Mouse (Mus musculus): Measurements from ENCODE around the gene Slc1a7. TPM values are rescaled to one million over a fixed set of nuclear protein-coding genes. Genes with fewer than 3 reads are reported as not detected.

The Slc1a7 gene
- polyA plus RNA-seq, 1 experiment: 0.08 TPM

GRCm38 (mm10) chr4:107983717-107984116 lies 15.6 kb downstream of the Slc1a7 start:
- no peak for TF ChIP-seq POLR2A (IDR thresholded peaks at IDR 0.05; ENCODE audit: extremely low read depth, insufficient read depth, low read length)
- no peak for TF ChIP-seq CTCF (IDR thresholded peaks at IDR 0.05; ENCODE audit: extremely low read depth, insufficient read depth, low read length)
- no peak overlapping the region for H3K27ac ChIP-seq (ENCODE audit: insufficient read depth, low read length)

GRCm38 (mm10) chr4:107984282-107984981 lies 16.3 kb downstream of the Slc1a7 start:
- H3K4me3 ChIP-seq (ENCODE audit: insufficient read depth, low read length): no peak overlapping the region
- TF ChIP-seq CTCF (IDR thresholded peaks at IDR 0.05; ENCODE audit: extremely low read depth, insufficient read depth, low read length) (no peak), POLR2A (IDR thresholded peaks at IDR 0.05; ENCODE audit: extremely low read depth, insufficient read depth, low read length) (no peak)
- peaks cover 2% of the 10 kb centered on the region; the same call in 1 of the 2 replicates for H3K4me1 ChIP-seq (ENCODE audit: control insufficient read depth, insufficient read depth, low read length)
- no peak overlapping the region for H3K27ac ChIP-seq (ENCODE audit: insufficient read depth, low read length)

More at GRCm38 (mm10) chr4:107983717-107984116, 15.6 kb downstream of the Slc1a7 start:
- peaks cover 2% of the 10 kb centered on the region; the same call in 1 of the 2 replicates for H3K4me1 ChIP-seq (ENCODE audit: control insufficient read depth, insufficient read depth, low read length)
- no peak overlapping the region for H3K4me3 ChIP-seq (ENCODE audit: insufficient read depth, low read length)

GRCm38 (mm10) chr4:107985812-107986211 lies 17.7 kb downstream of the Slc1a7 start:
- no peak overlapping the region for H3K4me3 ChIP-seq (ENCODE audit: insufficient read depth, low read length)
- TF ChIP-seq CTCF (IDR thresholded peaks at IDR 0.05; ENCODE audit: extremely low read depth, insufficient read depth, low read length): no peak
- no peak for TF ChIP-seq POLR2A (IDR thresholded peaks at IDR 0.05; ENCODE audit: extremely low read depth, insufficient read depth, low read length)
- H3K27ac ChIP-seq (ENCODE audit: insufficient read depth, low read length): no peak overlapping the region
- H3K4me1 ChIP-seq (ENCODE audit: control insufficient read depth, insufficient read depth, low read length): peaks cover 2% of the 10 kb centered on the region; the same call in 1 of the 2 replicates

- TF ChIP-seq POLR2A (IDR thresholded peaks at IDR 0.05; ENCODE audit: extremely low read depth, insufficient read depth, low read length): no peak
- no peak for TF ChIP-seq CTCF (IDR thresholded peaks at IDR 0.05; ENCODE audit: extremely low read depth, insufficient read depth, low read length)
- H3K4me3 ChIP-seq (ENCODE audit: insufficient read depth, low read length): no peak overlapping the region
- peaks cover 2% of the 10 kb centered on the region; the same call in 1 of the 2 replicates for H3K4me1 ChIP-seq (ENCODE audit: control insufficient read depth, insufficient read depth, low read length)
- no peak overlapping the region for H3K27ac ChIP-seq (ENCODE audit: insufficient read depth, low read length)
Measured at GRCm38 (mm10) chr4:107986386-107987168, 18.4 kb downstream of the Slc1a7 start.

- TF ChIP-seq CTCF (IDR thresholded peaks at IDR 0.05; ENCODE audit: extremely low read depth, insufficient read depth, low read length) (no peak), POLR2A (IDR thresholded peaks at IDR 0.05; ENCODE audit: extremely low read depth, insufficient read depth, low read length) (no peak)
- Histone ChIP-seq H3K4me3 (ENCODE audit: insufficient read depth, low read length) (no peak overlapping the region), H3K27ac (ENCODE audit: insufficient read depth, low read length) (no peak overlapping the region), H3K4me1 (ENCODE audit: control insufficient read depth, insufficient read depth, low read length) (peaks cover 2% of the 10 kb centered on the region; the same call in 1 of the 2 replicates)
Measured at GRCm38 (mm10) chr4:107988931-107989330, 20.8 kb downstream of the Slc1a7 start.

- no peak overlapping the region for H3K4me3 ChIP-seq (ENCODE audit: insufficient read depth, low read length)
- no peaks in the 10 kb centered on the region for H3K4me1 ChIP-seq (ENCODE audit: control insufficient read depth, insufficient read depth, low read length)
- no peak for TF ChIP-seq CTCF (IDR thresholded peaks at IDR 0.05; ENCODE audit: extremely low read depth, insufficient read depth, low read length)
- no peak for TF ChIP-seq POLR2A (IDR thresholded peaks at IDR 0.05; ENCODE audit: extremely low read depth, insufficient read depth, low read length)
- H3K27ac ChIP-seq (ENCODE audit: insufficient read depth, low read length): no peak overlapping the region
Measured at GRCm38 (mm10) chr4:107990818-107991217, 22.7 kb downstream of the Slc1a7 start.

- TF ChIP-seq POLR2A (IDR thresholded peaks at IDR 0.05; ENCODE audit: extremely low read depth, insufficient read depth, low read length) (no peak), CTCF (IDR thresholded peaks at IDR 0.05; ENCODE audit: extremely low read depth, insufficient read depth, low read length) (no peak)
- Histone ChIP-seq H3K4me1 (ENCODE audit: control insufficient read depth, insufficient read depth, low read length) (no peaks in the 10 kb centered on the region), H3K4me3 (ENCODE audit: insufficient read depth, low read length) (no peak overlapping the region), H3K27ac (ENCODE audit: insufficient read depth, low read length) (no peak overlapping the region)
Measured at GRCm38 (mm10) chr4:107991879-107992278, 23.7 kb downstream of the Slc1a7 start.

GRCm38 (mm10) chr4:107995011-107995410 lies 26.9 kb downstream of the Slc1a7 start:
- no peak overlapping the region for H3K4me3 ChIP-seq (ENCODE audit: insufficient read depth, low read length)
- H3K27ac ChIP-seq (ENCODE audit: insufficient read depth, low read length): no peak overlapping the region
- no peaks in the 10 kb centered on the region for H3K4me1 ChIP-seq (ENCODE audit: control insufficient read depth, insufficient read depth, low read length)
- TF ChIP-seq CTCF (IDR thresholded peaks at IDR 0.05; ENCODE audit: extremely low read depth, insufficient read depth, low read length): no peak
- no peak for TF ChIP-seq POLR2A (IDR thresholded peaks at IDR 0.05; ENCODE audit: extremely low read depth, insufficient read depth, low read length)

- Histone ChIP-seq H3K4me1 (ENCODE audit: control insufficient read depth, insufficient read depth, low read length) (no peaks in the 10 kb centered on the region), H3K27ac (ENCODE audit: insufficient read depth, low read length) (no peak overlapping the region), H3K4me3 (ENCODE audit: insufficient read depth, low read length) (no peak overlapping the region)
- no peak for TF ChIP-seq POLR2A (IDR thresholded peaks at IDR 0.05; ENCODE audit: extremely low read depth, insufficient read depth, low read length)
Measured at GRCm38 (mm10) chr4:107995727-107996126, 27.6 kb downstream of the Slc1a7 start.

Data from cortical plate, adult 2 months (tissue).